Mouse (Mus musculus): Measurements from ENCODE around the gene Tmem150a. TPM values are rescaled to one million over a fixed set of nuclear protein-coding genes. Genes with fewer than 3 reads are reported as not detected.

Tmem150a gene
- polyA plus RNA-seq, 1 experiment from 2014 or later = 4.6 TPM

Other genes starting within 250 kb of the Tmem150a start
- gene Atoh8, start 119.9 kb upstream of the Tmem150a start, polyA plus RNA-seq (2014; fragmentation: Nextera tagmentation; extraction: Ambion mirVana) = 10.8 and 11.8 TPM in 2 replicates
- gene Sftpb, start 50.8 kb upstream of the Tmem150a start, polyA plus RNA-seq (2014; fragmentation: Nextera tagmentation; extraction: Ambion mirVana) = not detected in 2 replicates
- 109 and 113 TPM in 2 replicates for gene Usp39, start 10.3 kb upstream of the Tmem150a start, polyA plus RNA-seq (2014; fragmentation: Nextera tagmentation; extraction: Ambion mirVana)
- 21.4 and 21.5 TPM in 2 replicates for gene 0610030E20Rik, start 8.1 kb upstream of the Tmem150a start, polyA plus RNA-seq (2014; fragmentation: Nextera tagmentation; extraction: Ambion mirVana)
- gene Rnf181, start 11.5 kb downstream of the Tmem150a start, polyA plus RNA-seq (2014; fragmentation: Nextera tagmentation; extraction: Ambion mirVana) = 102 and 106 TPM in 2 replicates
- gene Vamp5, start 25.0 kb downstream of the Tmem150a start, polyA plus RNA-seq (2014; fragmentation: Nextera tagmentation; extraction: Ambion mirVana) = 8.1 and 11.9 TPM in 2 replicates
- 34.1 and 35.6 TPM in 2 replicates for gene Vamp8, start 35.3 kb downstream of the Tmem150a start, polyA plus RNA-seq (2014; fragmentation: Nextera tagmentation; extraction: Ambion mirVana)
- gene Ggcx, start 58.9 kb downstream of the Tmem150a start, polyA plus RNA-seq (2014; fragmentation: Nextera tagmentation; extraction: Ambion mirVana) = 11.7 and 13.5 TPM in 2 replicates
- 504 and 506 TPM in 2 replicates for gene Mat2a, start 84.1 kb downstream of the Tmem150a start, polyA plus RNA-seq (2014; fragmentation: Nextera tagmentation; extraction: Ambion mirVana)
- gene Sh2d6, start 166.3 kb downstream of the Tmem150a start, polyA plus RNA-seq (2014; fragmentation: Nextera tagmentation; extraction: Ambion mirVana) = 0.36 and 0.51 TPM in 2 replicates
- gene Capg, start 188.9 kb downstream of the Tmem150a start, polyA plus RNA-seq (2014; fragmentation: Nextera tagmentation; extraction: Ambion mirVana) = 7.1 and 8.4 TPM in 2 replicates
- gene Elmod3, start 243.0 kb downstream of the Tmem150a start, polyA plus RNA-seq (2014; fragmentation: Nextera tagmentation; extraction: Ambion mirVana) = 15.8 and 16.5 TPM in 2 replicates
- gene Retsat, start 243.0 kb downstream of the Tmem150a start, polyA plus RNA-seq (2014; fragmentation: Nextera tagmentation; extraction: Ambion mirVana) = 5.3 and 6.3 TPM in 2 replicates

Measured in forebrain, embryonic 11.5 days (tissue).